9 mouse cellular contexts compared by ENCODE assay signal in the genomic region with DNA sequence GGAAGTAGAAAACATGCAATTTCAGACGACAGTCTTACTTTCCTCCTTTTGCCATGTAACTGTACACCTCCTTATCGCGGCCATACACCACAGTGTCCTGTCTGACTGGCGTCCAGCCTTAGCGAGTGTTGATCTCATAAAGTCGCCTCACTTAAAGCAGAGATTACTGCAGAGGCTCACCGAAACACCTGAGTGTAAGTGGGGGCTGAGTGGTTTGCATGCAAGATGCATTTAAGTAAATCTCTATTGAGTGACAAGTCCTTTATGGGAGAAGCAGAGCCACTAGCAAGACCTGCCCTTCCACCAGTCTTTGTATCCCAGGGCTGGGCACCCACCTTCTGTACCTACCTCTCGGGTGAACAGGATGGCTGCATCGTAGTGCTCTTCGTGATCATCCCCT. TPM values are rescaled to one million over a fixed set of nuclear protein-coding genes. Genes with fewer than 3 reads are reported as not detected.
DNase-seq lines count a peak whose midpoint lies in the region; ATAC-seq lines count a peak whose summit lies in the region.
"Had no signal": no experiment of that assay in that cellular context is flagged by ENCODE, and none has a peak within 500 bp of the region (broad histone marks: within the 10 kb centered on the region; RNA-seq: fewer than 3 reads in every experiment).

No protein-coding gene starts in this region.

- no peaks in the 10 kb centered on the region for H3K9me3 ChIP-seq in forebrain, embryonic 13.5 days (replicated peaks)
- H3K9me3 ChIP-seq in forebrain, embryonic 11.5 days (ENCODE audit: control insufficient read depth, low read length) = no peaks in the 10 kb centered on the region
- H3K9me3 ChIP-seq in lung, embryonic 15.5 days = no peaks in the 10 kb centered on the region
- no peaks in the 10 kb centered on the region for H3K9me3 ChIP-seq in limb, embryonic 15.5 days
- H3K9me3 ChIP-seq in stomach, embryonic 16.5 days (replicated peaks; ENCODE audit: control insufficient read depth, low read length) = no peaks in the 10 kb centered on the region

- H3K36me3 ChIP-seq in forebrain, embryonic 13.5 days (ENCODE audit: poor library complexity, severe bottlenecking) = no peaks in the 10 kb centered on the region
- no peaks in the 10 kb centered on the region for H3K36me3 ChIP-seq in forebrain, embryonic 11.5 days (ENCODE audit: control insufficient read depth, insufficient read depth, low read length)
- H3K36me3 ChIP-seq in lung, embryonic 15.5 days = no peaks in the 10 kb centered on the region
- no peaks in the 10 kb centered on the region for H3K36me3 ChIP-seq in limb, embryonic 15.5 days
- H3K36me3 ChIP-seq in stomach, embryonic 16.5 days (ENCODE audit: control insufficient read depth, insufficient read depth, low read length) = no peaks in the 10 kb centered on the region

- ATAC-seq in forebrain, embryonic 13.5 days = 0 out of 2 replicates have a peak, but pooled peaks have one; percentile 0
- ATAC-seq in forebrain, embryonic 11.5 days (replicated peaks; ENCODE audit: low FRiP score) = no peak
- ATAC-seq in lung, embryonic 15.5 days (ENCODE audit: borderline replicate concordance, extremely low read depth, low FRiP score, low TSS enrichment) = no peak
- ATAC-seq in limb, embryonic 15.5 days (ENCODE audit: insufficient number of reproducible peaks, low FRiP score, low TSS enrichment, low read depth) = no peak
- ATAC-seq in stomach, embryonic 16.5 days (ENCODE audit: insufficient read depth, low FRiP score) = no peak
- ATAC-seq in monocyte, adult 5-6 weeks (replicated peaks; ENCODE audit: insufficient number of reproducible peaks, low FRiP score, low TSS enrichment, poor library complexity, severe bottlenecking) = no peak

- WGBS in forebrain, embryonic 13.5 days = 88% methylated on average over 10 of the region's 10 CpGs
- 91% methylated on average over 10 of the region's 10 CpGs for WGBS in forebrain, embryonic 11.5 days
- 63% methylated on average over 10 of the region's 10 CpGs for whole genome bisulfite sequencing in lung, embryonic 15.5 days
- 48% methylated on average over 10 of the region's 10 CpGs for WGBS in limb, embryonic 15.5 days
- 73% methylated on average over 10 of the region's 10 CpGs for WGBS in stomach, embryonic 16.5 days

- peaks cover 32% of the 10 kb centered on the region for H3K27me3 ChIP-seq in forebrain, embryonic 13.5 days
- peaks cover 8% of the 10 kb centered on the region for H3K27me3 ChIP-seq in forebrain, embryonic 11.5 days (ENCODE audit: control insufficient read depth, insufficient read depth, low read length)
- peaks cover 19% of the 10 kb centered on the region for H3K27me3 ChIP-seq in lung, embryonic 15.5 days
- H3K27me3 ChIP-seq in limb, embryonic 15.5 days = 0 out of 2 replicates have a peak, but pooled peaks cover 7% of the 10 kb centered on the region
- H3K27me3 ChIP-seq in stomach, embryonic 16.5 days (ENCODE audit: control insufficient read depth, insufficient read depth, low read length) = peaks cover 22% of the 10 kb centered on the region

- DNase-seq in forebrain, embryonic 11.5 days (ENCODE audit: low spot score) = no peak
- DNase-seq in lung, adult 18-20 months = no peak
- DNase-seq in thymus, postnatal 10 days (ENCODE audit: low spot score in 2 of 2) = no peak
- DNase-seq: thymus, postnatal 36 days had no signal

- H3K4me2 ChIP-seq in forebrain, embryonic 13.5 days = peak overlapping the region; percentile 98
- H3K4me2 ChIP-seq in forebrain, embryonic 11.5 days (ENCODE audit: low read depth, low read length, severe bottlenecking) = no peak overlapping the region
- H3K4me2 ChIP-seq in lung, embryonic 15.5 days = peak overlapping the region; percentile 91
- peak overlapping the region; percentile 91 for H3K4me2 ChIP-seq in limb, embryonic 15.5 days
- H3K4me2 ChIP-seq in stomach, embryonic 16.5 days (ENCODE audit: low read depth, low read length) = peak overlapping the region; percentile 87

- H3K27ac ChIP-seq in forebrain, embryonic 13.5 days = no peak overlapping the region
- H3K27ac ChIP-seq in forebrain, embryonic 11.5 days (ENCODE audit: low read depth, low read length) = no peak overlapping the region
- no peak overlapping the region for H3K27ac ChIP-seq in lung, embryonic 15.5 days
- peak overlapping the region; percentile 87 for H3K27ac ChIP-seq in limb, embryonic 15.5 days
- no peak overlapping the region for H3K27ac ChIP-seq in stomach, embryonic 16.5 days (ENCODE audit: low read length)

- no peak overlapping the region for H3K9ac ChIP-seq in forebrain, embryonic 13.5 days
- H3K9ac ChIP-seq in forebrain, embryonic 11.5 days (ENCODE audit: low read length) = no peak overlapping the region
- H3K9ac ChIP-seq in lung, embryonic 15.5 days = no peak overlapping the region
- H3K9ac ChIP-seq in limb, embryonic 15.5 days = no peak overlapping the region
- H3K9ac ChIP-seq in stomach, embryonic 16.5 days (ENCODE audit: low read length) = no peak overlapping the region

- peak overlapping the region; percentile 57 for H3K4me3 ChIP-seq in forebrain, embryonic 13.5 days
- no peak overlapping the region for H3K4me3 ChIP-seq in forebrain, embryonic 11.5 days (ENCODE audit: low read depth, low read length)
- peak overlapping the region; percentile 66 for H3K4me3 ChIP-seq in lung, embryonic 15.5 days
- peak overlapping the region; percentile 54 for H3K4me3 ChIP-seq in limb, embryonic 15.5 days
- peak overlapping the region; percentile 55 for H3K4me3 ChIP-seq in stomach, embryonic 16.5 days (replicated peaks; ENCODE audit: low read length)

- peaks cover 19% of the 10 kb centered on the region for H3K4me1 ChIP-seq in forebrain, embryonic 13.5 days
- H3K4me1 ChIP-seq in forebrain, embryonic 11.5 days (replicated peaks; ENCODE audit: control insufficient read depth, insufficient read depth, low read length) = peaks cover 4% of the 10 kb centered on the region; the same call in 1 of the 2 replicates
- peaks cover 19% of the 10 kb centered on the region for H3K4me1 ChIP-seq in lung, embryonic 15.5 days
- H3K4me1 ChIP-seq in limb, embryonic 15.5 days = peaks cover 20% of the 10 kb centered on the region
- H3K4me1 ChIP-seq in stomach, embryonic 16.5 days (ENCODE audit: control insufficient read depth, insufficient read depth, low read length) = peaks cover 10% of the 10 kb centered on the region; the same call in 1 of the 2 replicates

RNA-seq across cellular contexts. Expression of a gene that starts 2.8 kb away (rescaled TPM):
- polyA plus RNA-seq in forebrain, embryonic 13.5 days (2015; fragmentation: Nextera tagmentation; extraction: Ambion mirVana) = 1.6 and 1.7 TPM in 2 replicates
- 0.72 and 0.85 TPM in 2 replicates for polyA plus RNA-seq in forebrain, embryonic 11.5 days (2014; fragmentation: Nextera tagmentation; extraction: Ambion mirVana)
- 3.7 and 4.7 TPM in 2 replicates for polyA plus RNA-seq in lung, embryonic 15.5 days (2015; fragmentation: Nextera tagmentation; extraction: Ambion mirVana)
- polyA plus RNA-seq in limb, embryonic 15.5 days (2015; fragmentation: Nextera tagmentation; extraction: Ambion mirVana) = 10.0 and 10.7 TPM in 2 replicates
- 4.4 and 4.5 TPM in 2 replicates for polyA plus RNA-seq in stomach, embryonic 16.5 days (2015; fragmentation: Nextera tagmentation; extraction: Ambion mirVana)
- not detected in 3 replicates for total RNA-seq in monocyte, adult 5-6 weeks (2017)
